ENCODE assay signal across 22 mouse cellular contexts in the genomic region with DNA sequence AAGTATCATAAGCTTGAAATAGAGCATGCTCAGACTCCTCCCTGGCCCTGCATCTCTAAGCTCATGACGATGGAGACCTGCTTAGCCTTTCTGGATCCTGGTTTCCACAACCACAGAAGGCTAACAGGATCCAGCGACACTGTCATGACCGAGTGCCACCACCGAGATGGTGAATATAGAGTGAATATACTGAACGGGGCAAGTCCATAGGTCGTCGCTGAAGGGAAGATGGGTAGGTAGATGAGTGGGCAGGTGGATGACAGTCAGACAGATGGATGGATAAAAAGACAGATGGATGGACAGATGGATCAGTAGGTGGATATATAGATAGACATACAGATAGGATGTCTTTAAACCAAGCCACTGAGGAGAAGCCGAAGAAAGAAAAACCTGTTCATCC. TPM values are rescaled to one million over a fixed set of nuclear protein-coding genes. Genes with fewer than 3 reads are reported as not detected.
"Had no signal": no experiment of that assay in that cellular context is flagged by ENCODE, and none has a peak within 500 bp of the region (broad histone marks: within the 10 kb centered on the region; RNA-seq: fewer than 3 reads in every experiment).

No protein-coding gene starts in this region.

- H3K27ac ChIP-seq: kidney, embryonic 15.5 days; liver, embryonic 13.5 days; stomach, embryonic 15.5 days had no signal

- H3K4me3 ChIP-seq: kidney, embryonic 15.5 days; liver, embryonic 13.5 days; stomach, embryonic 15.5 days had no signal

- DNase-seq: kidney, adult 2 months; kidney, postnatal 10 days; liver, embryonic 13.5 days; lung, adult 2 months; lung, postnatal 14 days; lung, postnatal 4 days; midbrain, embryonic 14.5 days; spleen, adult 18-20 months; thymus, adult 18-20 months; thymus, postnatal 36 days had no signal

RNA-seq across cellular contexts. Expression of a gene that starts 5.8 kb away (rescaled TPM):
- total RNA-seq: megakaryocyte-erythroid progenitor cell, adult 5-6 weeks had no signal

RNA-seq across cellular contexts. Expression of a gene that starts 19.9 kb away (rescaled TPM):
- total RNA-seq: left cerebral cortex, postnatal 36 days; liver, adult 2 months; megakaryocyte progenitor cell, adult 5-6 weeks had no signal
- polyA plus RNA-seq: limb, embryonic 11.5 days; limb, embryonic 14.5 days; liver, adult 2 months; liver, embryonic 13.5 days; liver, embryonic 16.5 days; midbrain, embryonic 11.5 days; midbrain, embryonic 14.5 days; neural tube, embryonic 11.5 days; neural tube, embryonic 14.5 days had no signal
